Mouse (Mus musculus): ENCODE measurements around the gene Ddit4l.
"Not testable (repeated sequence)": the region's sequence is repeated elsewhere in the genome, so short reads cannot be mapped to it uniquely, and the experiment has no call there.

The Ddit4l gene

GRCm38 (mm10) chr3:137642568-137642967 is 21.2 kb downstream of the Ddit4l start:
- in situ Hi-C loops (cut with MboI; ENCODE audit: low pct_unique_long_range_greater_than_20kb in 1 of 2, low sequenced_read_pairs in 2 of 2, unreplicated experiment in 1 of 2), result no loop called here

GRCm38 (mm10) chr3:137644081-137644480 is 22.7 kb downstream of the Ddit4l start:
- in situ Hi-C loops (cut with MboI; ENCODE audit: low pct_unique_long_range_greater_than_20kb in 1 of 2, low sequenced_read_pairs in 2 of 2, unreplicated experiment in 1 of 2), result no loop called here

GRCm38 (mm10) chr3:137644947-137645346 is 23.5 kb downstream of the Ddit4l start:
- in situ Hi-C loops (cut with MboI; ENCODE audit: low pct_unique_long_range_greater_than_20kb in 1 of 2, low sequenced_read_pairs in 2 of 2, unreplicated experiment in 1 of 2), result no loop called here

GRCm38 (mm10) chr3:137647427-137648100 is 26.2 kb downstream of the Ddit4l start:
- in situ Hi-C loops (cut with MboI; ENCODE audit: low pct_unique_long_range_greater_than_20kb in 1 of 2, low sequenced_read_pairs in 2 of 2, unreplicated experiment in 1 of 2), result no loop called here

- in situ Hi-C loops (cut with MboI; ENCODE audit: low pct_unique_long_range_greater_than_20kb in 1 of 2, low sequenced_read_pairs in 2 of 2, unreplicated experiment in 1 of 2), result no loop called here
Measured at GRCm38 (mm10) chr3:137649112-137649511, 27.7 kb downstream of the Ddit4l start.

- in situ Hi-C loops (cut with MboI; ENCODE audit: low pct_unique_long_range_greater_than_20kb in 1 of 2, low sequenced_read_pairs in 2 of 2, unreplicated experiment in 1 of 2), result no loop called here
Measured at GRCm38 (mm10) chr3:137652853-137653252, 31.4 kb downstream of the Ddit4l start.

- in situ Hi-C loops (cut with MboI; ENCODE audit: low pct_unique_long_range_greater_than_20kb in 1 of 2, low sequenced_read_pairs in 2 of 2, unreplicated experiment in 1 of 2), result not testable (repeated sequence)
Measured at GRCm38 (mm10) chr3:137671224-137671623, 49.8 kb downstream of the Ddit4l start, which contains the start of gene Gm21962. Gene Gm21962 (plus strand): TSS chr3:137671524.

Data from mouse embryonic stem cell (cell line).